Mouse (Mus musculus): ENCODE results near the gene Gm14288. TPM values are rescaled to one million over a fixed set of nuclear protein-coding genes. Genes with fewer than 3 reads are reported as not detected.

Gm14288 gene
- polyA plus RNA-seq (2012; rRNA removed) = 0.29 and 0.37 TPM in 2 replicates

GRCm38 (mm10) chr2:175800993-175801392, at the start of gene Gm14288:
Gene Gm14288 (minus strand): TSS chr2:175801093.

GRCm38 (mm10) chr2:175741237-175741636, 59.7 kb downstream of the Gm14288 start, which contains the start of gene Gm2007:
Gene Gm2007 (plus strand): TSS chr2:175741537.

Other genes starting within 250 kb of the Gm14288 start
- not detected in 2 replicates for gene Gm11007, start 157.1 kb downstream of the Gm14288 start, polyA plus RNA-seq (2012; rRNA removed)
- not detected in 2 replicates for gene Zfp969, start 97.4 kb downstream of the Gm14288 start, polyA plus RNA-seq (2012; rRNA removed)
- not detected in 2 replicates for gene Gm2007, start 59.6 kb downstream of the Gm14288 start, polyA plus RNA-seq (2012; rRNA removed)
- not detected in 2 replicates for gene Gm6710, start 68.1 kb upstream of the Gm14288 start, polyA plus RNA-seq (2012; rRNA removed)
- gene Zfp966, start 130.0 kb upstream of the Gm14288 start, polyA plus RNA-seq (2012; rRNA removed) = 0.16 and 0.22 TPM in 2 replicates
- gene Gm2026, start 164.2 kb upstream of the Gm14288 start, polyA plus RNA-seq (2012; rRNA removed) = not detected in 2 replicates